Mouse (Mus musculus): ENCODE measurements around the gene Pip4p1.

GRCm38 (mm10) chr14:50927366-50927765 lies 3.3 kb downstream of the Pip4p1 start:
- no peak for TF ChIP-seq CTCF (IDR thresholded peaks at IDR 0.05; ENCODE audit: borderline replicate concordance, insufficient read depth, low read length)
- peak; percentile 16; the same call in 1 of the 2 replicates for TF ChIP-seq POLR2A (IDR thresholded peaks at IDR 0.05; ENCODE audit: low read depth, low read length)

Measured in embryonic fibroblast, embryonic 13.5 days (primary cell).